Mouse (Mus musculus): Measurements from ENCODE around the gene Chd2.

The Chd2 gene

GRCm38 (mm10) chr7:73382843-73383242 lies 158.8 kb downstream of the Chd2 start:
- in situ Hi-C loops (cut with MboI, MseI) = no loop called here

DNA sequence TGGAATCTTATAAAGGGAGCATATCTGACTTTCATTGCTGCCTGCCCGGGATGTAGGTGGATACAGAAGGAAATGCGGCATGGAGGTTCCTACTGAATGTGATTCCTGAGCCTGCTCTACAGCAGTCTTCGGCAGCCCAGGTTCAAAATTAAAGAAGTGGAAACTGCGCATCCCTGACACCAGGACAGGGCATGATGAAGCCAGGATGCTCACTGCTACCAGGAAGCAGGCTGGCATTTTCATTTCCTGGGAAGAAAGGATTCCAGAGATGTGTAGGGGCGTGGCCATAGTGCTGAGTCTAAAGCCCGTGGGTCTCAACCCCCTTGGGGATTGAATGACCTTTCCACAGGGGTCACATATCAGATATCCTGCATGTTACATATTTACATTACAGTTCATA lies 163.6 kb downstream of the Chd2 start:
- in situ Hi-C loops (cut with MboI, MseI) = loop anchor here (10.0 kb wide), 1 partner anchor 983 kb away; no protein-coding TSS in a partner anchor

- in situ Hi-C loops (cut with MboI, MseI) = loop anchor here (10.0 kb wide), 1 partner anchor 983 kb away; no protein-coding TSS in a partner anchor
Observed at GRCm38 (mm10) chr7:73377307-73377706, 164.3 kb downstream of the Chd2 start.
